Mouse (Mus musculus): ENCODE results near the gene Nr1i3. TPM values are rescaled to one million over a fixed set of nuclear protein-coding genes. Genes with fewer than 3 reads are reported as not detected.

The Nr1i3 gene
- 0.67 and 0.89 TPM in 2 replicates for polyA plus RNA-seq (2015; fragmentation: Nextera tagmentation; extraction: Ambion mirVana)

DNA sequence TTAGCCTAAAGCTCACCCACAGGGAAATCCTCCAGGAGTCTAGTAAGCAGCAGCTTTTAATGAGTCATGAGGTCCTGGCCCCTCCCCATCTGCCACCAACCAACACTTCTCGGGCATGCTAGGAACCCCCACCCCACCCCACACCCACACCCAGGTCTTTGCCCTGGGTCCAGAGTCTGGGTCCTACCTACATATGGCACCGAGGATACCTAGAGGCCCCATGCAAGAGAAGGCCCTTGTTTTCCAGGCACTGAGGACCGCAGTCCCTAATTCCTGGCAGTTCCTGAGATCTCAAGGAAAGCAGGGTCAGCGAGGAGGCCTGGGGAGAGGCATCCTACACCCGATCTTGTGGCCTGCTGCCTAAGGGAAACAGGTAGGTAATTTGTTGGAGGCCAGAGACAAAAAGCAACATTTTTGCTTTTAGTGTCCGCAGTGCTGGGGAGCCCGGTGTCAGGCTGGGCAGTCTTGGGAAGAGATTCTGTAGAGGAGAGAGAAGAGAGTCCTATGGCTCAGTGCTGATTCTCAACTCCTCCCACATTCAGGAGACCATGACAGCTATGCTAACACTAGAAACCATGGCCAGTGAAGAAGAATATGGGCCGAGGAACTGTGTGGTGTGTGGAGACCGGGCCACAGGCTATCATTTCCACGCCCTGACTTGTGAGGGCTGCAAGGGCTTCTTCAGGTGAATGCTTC lies at the start of gene Nr1i3:
Gene Nr1i3 (plus strand): TSS at position 170 of the 696 bp plus-strand sequence.
- Histone ChIP-seq H3K36me3 (ENCODE audit: insufficient read depth, low read length) (no peaks in the 10 kb centered on the region; the same call in 1 of the 2 replicates), H3K9ac (replicated peaks; ENCODE audit: low read length) (no peak within 1 kb of the TSS), H3K4me1 (ENCODE audit: insufficient read depth, low read length) (no peaks in the 10 kb centered on the region), H3K27ac (ENCODE audit: low read length) (no peak within 1 kb of the TSS), H3K4me2 (replicated peaks; ENCODE audit: low read depth, low read length) (no peak within 1 kb of the TSS), H3K27me3 (ENCODE audit: insufficient read depth, low read length) (no peaks in the 10 kb centered on the region), H3K4me3 (ENCODE audit: low read length) (no peak within 1 kb of the TSS), H3K9me3 (ENCODE audit: low read length) (no peaks in the 10 kb centered on the region)
- ATAC-seq (ENCODE audit: low FRiP score, low TSS enrichment) = no peak
- 66% methylated on average over 10 of the region's 10 CpGs for WGBS

DNA sequence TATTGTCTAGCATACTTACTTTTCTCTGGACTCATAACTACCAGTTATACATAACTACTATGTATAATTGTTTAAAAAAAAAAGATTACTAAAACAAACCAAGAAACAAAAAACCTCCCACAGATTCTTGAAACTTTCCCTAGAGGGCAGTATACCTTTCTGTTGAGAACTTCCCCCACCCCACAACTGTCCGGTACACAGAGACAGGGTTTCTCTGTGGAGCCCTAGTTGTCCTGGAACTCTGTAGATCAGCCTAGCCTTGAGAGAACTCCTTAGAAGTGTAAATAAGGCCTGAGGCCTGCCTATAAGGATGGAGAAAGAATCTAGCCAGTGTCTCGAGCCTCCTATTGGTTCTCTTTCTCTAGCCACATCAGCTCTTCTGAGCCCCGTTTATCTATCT lies 49.5 kb upstream of the Nr1i3 start:
- ATAC-seq (ENCODE audit: low FRiP score, low TSS enrichment) = no peak
- Histone ChIP-seq H3K4me1 (ENCODE audit: insufficient read depth, low read length) (peaks cover 10% of the 10 kb centered on the region; the same call in 1 of the 2 replicates), H3K27ac (ENCODE audit: low read length) (no peak overlapping the region), H3K4me2 (replicated peaks; ENCODE audit: low read depth, low read length) (no peak overlapping the region), H3K9me3 (ENCODE audit: low read length) (no peaks in the 10 kb centered on the region), H3K4me3 (ENCODE audit: low read length) (no peak overlapping the region), H3K36me3 (ENCODE audit: insufficient read depth, low read length) (no peaks in the 10 kb centered on the region), H3K9ac (replicated peaks; ENCODE audit: low read length) (no peak overlapping the region), H3K27me3 (ENCODE audit: insufficient read depth, low read length) (no peaks in the 10 kb centered on the region)
- WGBS = 48% methylated on average over 3 of the region's 3 CpGs

DNA sequence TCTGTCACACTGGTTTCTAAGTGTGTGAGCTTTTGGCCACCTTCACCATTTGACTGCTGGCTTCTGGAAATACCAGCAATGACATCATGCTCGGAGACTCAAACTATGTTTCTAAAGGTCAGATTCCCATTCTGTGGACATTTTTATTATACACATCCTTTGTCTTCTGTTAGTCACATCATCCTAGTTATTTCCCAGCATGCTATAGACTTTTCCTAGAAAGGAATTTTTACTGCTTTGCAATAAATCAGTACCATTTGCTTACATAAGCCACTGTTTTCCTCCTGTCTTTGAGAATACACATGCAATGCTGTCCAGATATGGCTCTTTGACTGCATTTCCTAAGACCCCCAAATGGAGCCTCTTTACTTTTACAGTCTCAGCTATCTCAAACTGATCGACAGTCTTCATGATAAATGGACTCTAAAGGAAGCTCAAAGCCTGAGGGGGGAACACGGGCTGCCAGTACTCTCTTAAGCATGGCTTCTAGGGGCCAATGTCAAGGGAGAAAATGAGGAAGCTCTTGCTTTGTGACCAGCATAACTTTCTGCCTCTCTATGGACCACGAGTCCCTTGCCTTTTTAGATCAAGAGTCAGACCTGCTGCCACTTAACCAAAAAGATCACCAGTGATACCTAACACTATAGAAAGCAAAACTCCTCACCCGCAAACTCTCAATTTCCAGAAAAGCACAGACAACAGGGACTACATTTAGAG lies 48.0 kb upstream of the Nr1i3 start:
- Histone ChIP-seq H3K36me3 (ENCODE audit: insufficient read depth, low read length) (no peaks in the 10 kb centered on the region), H3K9me3 (ENCODE audit: low read length) (no peaks in the 10 kb centered on the region), H3K27ac (ENCODE audit: low read length) (peak overlapping the region; percentile 48), H3K4me2 (replicated peaks; ENCODE audit: low read depth, low read length) (no peak overlapping the region), H3K9ac (replicated peaks; ENCODE audit: low read length) (no peak overlapping the region), H3K4me1 (ENCODE audit: insufficient read depth, low read length) (0 out of 2 replicates have a peak, but pooled peaks cover 3% of the 10 kb centered on the region), H3K4me3 (ENCODE audit: low read length) (no peak overlapping the region), H3K27me3 (ENCODE audit: insufficient read depth, low read length) (no peaks in the 10 kb centered on the region)
- 0 out of 2 replicates have a peak, but pooled peaks have one; percentile 35 for ATAC-seq (ENCODE audit: low FRiP score, low TSS enrichment)
- 54% methylated on average over 5 of the region's 5 CpGs for WGBS

DNA sequence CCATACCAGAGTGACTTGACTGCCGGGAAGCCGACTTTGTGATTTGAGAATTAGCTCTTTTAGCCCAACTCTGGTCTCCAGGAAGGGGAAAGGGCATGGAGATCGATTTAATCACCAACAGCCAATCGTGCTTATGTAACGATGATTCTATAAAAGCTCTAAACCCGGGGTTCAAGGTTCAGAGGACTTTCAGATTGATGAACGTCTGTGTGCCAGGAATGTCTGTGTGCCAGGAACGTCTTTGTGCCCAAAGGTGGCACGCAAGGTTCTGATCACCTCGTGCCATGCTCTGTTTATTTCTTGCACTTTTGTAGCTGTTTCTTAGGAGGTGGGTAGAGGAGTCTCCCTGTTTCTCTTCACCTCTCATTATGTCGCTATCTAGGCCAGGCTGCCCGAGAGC lies 44.9 kb upstream of the Nr1i3 start:
- Histone ChIP-seq H3K4me2 (replicated peaks; ENCODE audit: low read depth, low read length) (no peak overlapping the region), H3K27ac (ENCODE audit: low read length) (no peak overlapping the region), H3K36me3 (ENCODE audit: insufficient read depth, low read length) (no peaks in the 10 kb centered on the region), H3K4me3 (ENCODE audit: low read length) (no peak overlapping the region), H3K9ac (replicated peaks; ENCODE audit: low read length) (no peak overlapping the region), H3K27me3 (ENCODE audit: insufficient read depth, low read length) (no peaks in the 10 kb centered on the region), H3K4me1 (ENCODE audit: insufficient read depth, low read length) (peaks cover 7% of the 10 kb centered on the region; the same call in 1 of the 2 replicates), H3K9me3 (ENCODE audit: low read length) (no peaks in the 10 kb centered on the region)
- 89% methylated on average over 12 of the region's 12 CpGs for WGBS
- ATAC-seq (ENCODE audit: low FRiP score, low TSS enrichment) = no peak

DNA sequence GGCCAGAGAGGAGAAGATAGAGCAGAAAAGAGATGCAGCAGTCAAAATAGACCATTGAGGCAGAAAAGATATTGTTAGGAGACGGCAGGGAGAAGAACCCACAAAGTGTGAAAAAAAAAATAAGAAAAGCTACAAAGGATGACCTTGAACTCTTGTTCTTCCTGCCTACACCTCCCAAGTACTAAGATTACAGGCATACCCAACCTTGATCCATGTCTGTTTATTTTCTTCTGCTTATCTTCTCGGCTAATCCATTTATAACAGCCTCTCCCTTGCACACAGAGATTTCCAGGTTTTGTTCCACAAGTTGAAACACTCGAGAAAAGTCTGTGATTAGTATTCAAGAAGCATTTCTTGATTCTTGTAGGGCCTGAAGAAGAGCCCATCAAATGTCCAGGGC lies 43.9 kb upstream of the Nr1i3 start:
- no peaks in the 10 kb centered on the region for H3K9me3 ChIP-seq (ENCODE audit: low read length)
- H3K4me2 ChIP-seq (replicated peaks; ENCODE audit: low read depth, low read length) = no peak overlapping the region
- peaks cover 7% of the 10 kb centered on the region; the same call in 1 of the 2 replicates for H3K4me1 ChIP-seq (ENCODE audit: insufficient read depth, low read length)
- no peak overlapping the region for H3K4me3 ChIP-seq (ENCODE audit: low read length)
- no peaks in the 10 kb centered on the region for H3K36me3 ChIP-seq (ENCODE audit: insufficient read depth, low read length)
- no peaks in the 10 kb centered on the region for H3K27me3 ChIP-seq (ENCODE audit: insufficient read depth, low read length)
- ATAC-seq (ENCODE audit: low FRiP score, low TSS enrichment) = no peak
- no peak overlapping the region for H3K27ac ChIP-seq (ENCODE audit: low read length)
- H3K9ac ChIP-seq (replicated peaks; ENCODE audit: low read length) = no peak overlapping the region
- WGBS = 36% methylated on average over 3 of the region's 3 CpGs

DNA sequence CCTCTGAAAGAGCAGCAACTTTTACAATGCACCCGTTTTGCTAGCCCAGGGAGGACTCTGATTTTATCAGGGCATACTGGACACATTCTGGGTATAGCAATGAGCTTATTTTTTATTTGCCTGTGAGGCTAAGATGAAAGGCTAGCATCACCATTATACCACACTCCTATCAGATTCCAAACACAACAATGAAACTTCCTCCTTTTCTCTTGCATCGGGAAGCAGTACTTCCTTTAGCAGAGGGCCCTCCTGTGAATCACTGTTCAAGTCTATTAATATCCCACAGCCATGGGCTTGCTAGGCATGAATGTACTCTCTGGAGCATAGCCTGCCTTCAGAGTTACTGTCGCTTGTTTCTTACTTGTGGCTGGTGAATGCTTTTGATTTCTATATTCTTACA lies 42.6 kb upstream of the Nr1i3 start:
- Histone ChIP-seq H3K4me1 (ENCODE audit: insufficient read depth, low read length) (peaks cover 4% of the 10 kb centered on the region; the same call in 1 of the 2 replicates), H3K36me3 (ENCODE audit: insufficient read depth, low read length) (no peaks in the 10 kb centered on the region), H3K9me3 (ENCODE audit: low read length) (no peaks in the 10 kb centered on the region), H3K4me2 (replicated peaks; ENCODE audit: low read depth, low read length) (no peak overlapping the region), H3K9ac (replicated peaks; ENCODE audit: low read length) (no peak overlapping the region), H3K27ac (ENCODE audit: low read length) (peak overlapping the region; percentile 41), H3K4me3 (ENCODE audit: low read length) (no peak overlapping the region), H3K27me3 (ENCODE audit: insufficient read depth, low read length) (no peaks in the 10 kb centered on the region)
- 33% methylated on average over 3 of the region's 3 CpGs for WGBS
- ATAC-seq (ENCODE audit: low FRiP score, low TSS enrichment) = peak; percentile 73

DNA sequence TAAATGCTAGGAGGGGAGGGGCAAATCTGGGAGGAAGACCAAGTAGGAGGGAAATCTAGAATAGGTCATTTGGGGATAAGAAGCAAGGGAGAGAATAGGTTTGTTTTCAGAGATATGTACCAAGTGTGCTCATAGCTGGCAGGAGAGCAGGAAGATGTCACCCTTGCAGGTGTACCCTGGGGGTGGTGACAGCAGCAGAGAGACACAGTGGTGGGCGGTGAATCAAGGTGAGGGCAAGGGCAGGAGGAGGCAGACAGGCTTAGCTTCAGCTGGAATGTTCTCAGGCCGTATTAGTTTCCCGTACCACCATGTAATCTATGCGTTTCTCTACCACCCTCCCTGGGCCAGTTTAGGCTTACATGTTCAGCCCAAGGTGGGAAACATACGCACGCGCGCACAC lies 41.0 kb upstream of the Nr1i3 start:
- Histone ChIP-seq H3K9me3 (ENCODE audit: low read length) (no peaks in the 10 kb centered on the region), H3K4me3 (ENCODE audit: low read length) (no peak overlapping the region), H3K9ac (replicated peaks; ENCODE audit: low read length) (no peak overlapping the region), H3K27ac (ENCODE audit: low read length) (no peak overlapping the region), H3K27me3 (ENCODE audit: insufficient read depth, low read length) (no peaks in the 10 kb centered on the region), H3K4me1 (ENCODE audit: insufficient read depth, low read length) (peaks cover 4% of the 10 kb centered on the region; the same call in 1 of the 2 replicates), H3K4me2 (replicated peaks; ENCODE audit: low read depth, low read length) (no peak overlapping the region), H3K36me3 (ENCODE audit: insufficient read depth, low read length) (no peaks in the 10 kb centered on the region)
- no peak for ATAC-seq (ENCODE audit: low FRiP score, low TSS enrichment)
- 97% methylated on average over 8 of the region's 8 CpGs for WGBS

DNA sequence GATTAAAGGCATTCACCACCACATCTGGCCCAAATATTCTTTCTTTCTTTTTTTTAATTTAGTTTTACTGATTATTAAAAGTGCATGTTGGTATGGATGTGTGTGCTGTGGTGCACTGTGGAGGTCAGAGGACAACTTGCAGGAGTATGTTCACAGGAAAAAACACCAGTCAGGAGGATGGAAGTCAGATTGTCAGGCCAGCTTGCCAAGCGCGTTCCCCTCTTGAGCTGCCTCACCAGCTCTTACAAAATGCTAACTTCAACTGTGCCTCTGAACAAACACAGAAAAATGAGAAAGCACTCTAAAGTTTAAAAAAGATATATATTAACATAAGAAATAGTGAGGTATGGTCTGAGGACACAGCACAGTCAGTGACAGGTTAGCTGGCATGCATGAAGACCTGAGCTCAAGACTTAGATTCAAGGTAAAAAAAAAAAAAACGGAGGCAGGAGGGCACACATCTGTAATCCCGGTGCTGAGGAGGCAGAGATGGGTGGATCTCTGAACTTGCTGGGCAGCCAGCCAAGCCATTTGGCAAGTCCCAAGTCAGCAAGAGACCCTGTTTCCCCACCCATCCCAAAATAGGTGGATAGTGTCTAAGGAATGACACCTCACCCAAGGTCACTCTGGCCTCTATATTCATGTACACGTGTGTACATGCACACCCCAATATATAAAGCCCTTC lies 34.1 kb upstream of the Nr1i3 start:
- Histone ChIP-seq H3K27ac (ENCODE audit: low read length) (no peak overlapping the region), H3K9me3 (ENCODE audit: low read length) (no peaks in the 10 kb centered on the region), H3K4me1 (ENCODE audit: insufficient read depth, low read length) (no peaks in the 10 kb centered on the region), H3K9ac (replicated peaks; ENCODE audit: low read length) (no peak overlapping the region), H3K27me3 (ENCODE audit: insufficient read depth, low read length) (no peaks in the 10 kb centered on the region), H3K36me3 (ENCODE audit: insufficient read depth, low read length) (no peaks in the 10 kb centered on the region), H3K4me2 (replicated peaks; ENCODE audit: low read depth, low read length) (no peak overlapping the region), H3K4me3 (ENCODE audit: low read length) (no peak overlapping the region)
- 72% methylated on average over 5 of the region's 5 CpGs for WGBS
- no peak for ATAC-seq (ENCODE audit: low FRiP score, low TSS enrichment)

DNA sequence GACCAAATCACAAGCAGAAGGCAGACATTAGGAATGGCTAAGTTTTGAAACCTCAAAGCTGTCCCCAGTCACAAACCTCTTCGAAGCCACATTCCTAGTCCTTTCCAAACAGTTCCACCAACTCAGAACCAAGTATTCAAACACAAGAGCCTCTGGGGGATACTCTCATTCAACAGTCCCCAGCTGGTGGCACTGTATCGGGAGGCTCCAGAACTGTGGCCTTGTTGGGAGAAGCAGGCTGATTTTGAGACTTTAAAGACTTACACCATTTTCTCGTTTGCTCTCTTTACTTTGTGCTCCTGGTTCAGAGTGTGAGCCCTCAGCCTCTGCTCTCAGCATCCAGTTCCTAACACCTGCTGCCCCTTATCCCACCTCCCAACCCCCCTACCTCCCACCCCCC lies 30.7 kb upstream of the Nr1i3 start:
- Histone ChIP-seq H3K4me1 (ENCODE audit: insufficient read depth, low read length) (no peaks in the 10 kb centered on the region), H3K27ac (ENCODE audit: low read length) (no peak overlapping the region), H3K27me3 (ENCODE audit: insufficient read depth, low read length) (no peaks in the 10 kb centered on the region), H3K36me3 (ENCODE audit: insufficient read depth, low read length) (no peaks in the 10 kb centered on the region), H3K9ac (replicated peaks; ENCODE audit: low read length) (no peak overlapping the region), H3K9me3 (ENCODE audit: low read length) (no peaks in the 10 kb centered on the region), H3K4me3 (ENCODE audit: low read length) (no peak overlapping the region), H3K4me2 (replicated peaks; ENCODE audit: low read depth, low read length) (no peak overlapping the region)
- 85% methylated on average over 3 of the region's 3 CpGs for WGBS
- no peak for ATAC-seq (ENCODE audit: low FRiP score, low TSS enrichment)

All from kidney, embryonic 16.5 days (tissue).